In the genomic region with DNA sequence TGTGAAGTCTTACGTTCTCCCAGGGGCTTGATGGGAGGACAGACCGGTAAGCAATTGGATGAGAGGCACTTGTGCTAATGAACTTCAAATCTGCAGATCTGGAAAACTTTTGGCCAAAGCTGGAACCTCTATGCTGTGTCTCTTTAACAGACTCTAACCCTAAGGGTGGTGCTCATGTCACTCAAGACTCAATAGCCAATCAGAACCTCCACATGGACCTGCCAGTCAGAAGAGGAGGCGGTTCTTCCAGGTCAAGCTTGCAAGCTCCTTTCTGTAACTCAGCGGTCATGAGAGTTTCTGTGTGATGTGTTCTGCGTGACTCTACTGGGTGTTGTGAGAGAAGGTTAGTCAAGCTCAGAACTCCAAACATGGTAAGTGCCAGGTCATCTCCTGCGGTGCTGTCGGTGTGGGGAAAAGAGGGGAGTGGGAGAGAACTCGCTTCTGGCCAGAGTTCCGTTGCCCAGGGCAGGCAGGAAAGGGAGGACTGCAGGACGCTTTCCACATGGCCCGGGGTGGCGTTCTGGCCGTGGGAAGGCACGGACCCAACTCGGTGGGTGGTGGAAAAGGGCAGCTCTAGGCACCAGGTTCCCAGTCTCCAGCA, we compare ENCODE assay signal across 7 mouse cellular contexts. TPM values are rescaled to one million over a fixed set of nuclear protein-coding genes. Genes with fewer than 3 reads are reported as not detected.
DNase-seq lines count a peak whose midpoint lies in the region; ATAC-seq lines count a peak whose summit lies in the region.
"Not testable (repeated sequence)": the region's sequence is repeated elsewhere in the genome, so short reads cannot be mapped to it uniquely, and the experiment has no call there.

A gene (plus strand): TSS at position 274 of the 601 bp plus-strand sequence.

- WGBS in heart, embryonic 13.5 days, result 1% methylated on average over 13 of the region's 15 CpGs
- WGBS in kidney, embryonic 16.5 days, result 2% methylated on average over 12 of the region's 15 CpGs
- 2% methylated on average over 14 of the region's 15 CpGs for WGBS in limb, embryonic 15.5 days
- WGBS in midbrain, embryonic 15.5 days, result under 1% methylated on average over 15 of the region's 15 CpGs

- not testable (repeated sequence) for H3K27me3 ChIP-seq in heart, embryonic 13.5 days (replicated peaks); kidney, embryonic 16.5 days (ENCODE audit: insufficient read depth, low read length); limb, embryonic 15.5 days; midbrain, embryonic 15.5 days (replicated peaks)

- H3K4me1 ChIP-seq in heart, embryonic 13.5 days; kidney, embryonic 16.5 days (ENCODE audit: insufficient read depth, low read length); limb, embryonic 15.5 days; midbrain, embryonic 15.5 days: not testable (repeated sequence)

- H3K9me3 ChIP-seq in heart, embryonic 13.5 days; kidney, embryonic 16.5 days (ENCODE audit: low read length); limb, embryonic 15.5 days; midbrain, embryonic 15.5 days: not testable (repeated sequence)

- not testable (repeated sequence) for ATAC-seq in heart, embryonic 13.5 days (ENCODE audit: extremely low read depth, insufficient number of reproducible peaks, low FRiP score, low TSS enrichment); kidney, embryonic 16.5 days (ENCODE audit: low FRiP score, low TSS enrichment); limb, embryonic 15.5 days (ENCODE audit: insufficient number of reproducible peaks, low FRiP score, low TSS enrichment, low read depth); midbrain, embryonic 15.5 days (replicated peaks)

- H3K4me2 ChIP-seq in heart, embryonic 13.5 days, result peak within 1 kb of the TSS; percentile 69
- peak within 1 kb of the TSS; percentile 53 for H3K4me2 ChIP-seq in kidney, embryonic 16.5 days (replicated peaks; ENCODE audit: low read depth, low read length)
- peak within 1 kb of the TSS; percentile 43 for H3K4me2 ChIP-seq in limb, embryonic 15.5 days
- H3K4me2 ChIP-seq in midbrain, embryonic 15.5 days, result peak within 1 kb of the TSS; percentile 51

- not testable (repeated sequence) for H3K36me3 ChIP-seq in heart, embryonic 13.5 days; kidney, embryonic 16.5 days (ENCODE audit: insufficient read depth, low read length); limb, embryonic 15.5 days; midbrain, embryonic 15.5 days (replicated peaks)

- DNase-seq in adrenal gland, postnatal 4 days (ENCODE audit: low spot score in 2 of 2), result not testable (repeated sequence)
- DNase-seq in fibroblast of lung, adult 2 months (ENCODE audit: low read depth), result peak; percentile 15
- peak; percentile 30 to 33 for DNase-seq in spleen, adult 18-20 months

- H3K4me3 ChIP-seq in heart, embryonic 13.5 days, result peak within 1 kb of the TSS; percentile 71
- H3K4me3 ChIP-seq in kidney, embryonic 16.5 days (ENCODE audit: low read length), result peak within 1 kb of the TSS; percentile 65
- peak within 1 kb of the TSS; percentile 56 for H3K4me3 ChIP-seq in limb, embryonic 15.5 days
- H3K4me3 ChIP-seq in midbrain, embryonic 15.5 days, result peak within 1 kb of the TSS; percentile 62

- H3K27ac ChIP-seq in heart, embryonic 13.5 days (replicated peaks), result peak within 1 kb of the TSS; percentile 50; the same call in 1 of the 2 replicates
- peak within 1 kb of the TSS; percentile 29; the same call in 1 of the 2 replicates for H3K27ac ChIP-seq in kidney, embryonic 16.5 days (ENCODE audit: low read length)
- H3K27ac ChIP-seq in limb, embryonic 15.5 days; midbrain, embryonic 15.5 days: not testable (repeated sequence)

- peak within 1 kb of the TSS; percentile 85 for H3K9ac ChIP-seq in heart, embryonic 13.5 days
- H3K9ac ChIP-seq in kidney, embryonic 16.5 days (replicated peaks; ENCODE audit: low read length), result peak within 1 kb of the TSS; percentile 63
- H3K9ac ChIP-seq in limb, embryonic 15.5 days, result peak within 1 kb of the TSS; percentile 44
- peak within 1 kb of the TSS; percentile 55 for H3K9ac ChIP-seq in midbrain, embryonic 15.5 days

RNA-seq across cellular contexts. Expression of the gene that starts here (rescaled TPM):
- total RNA-seq in adrenal gland, postnatal 4 days (2021), result 10 to 100 TPM; 25.2 to 26.4 TPM
- 13.0 and 17.2 TPM in 2 replicates for polyA plus RNA-seq in heart, embryonic 13.5 days (2015; fragmentation: Nextera tagmentation; extraction: Ambion mirVana)
- 11.4 and 12.2 TPM in 2 replicates for polyA plus RNA-seq in kidney, embryonic 16.5 days (2015; fragmentation: Nextera tagmentation; extraction: Ambion mirVana)
- 8.9 and 10.3 TPM in 2 replicates for polyA plus RNA-seq in limb, embryonic 15.5 days (2015; fragmentation: Nextera tagmentation; extraction: Ambion mirVana)
- polyA plus RNA-seq in midbrain, embryonic 15.5 days (2015; fragmentation: Nextera tagmentation; extraction: Ambion mirVana), result 9.3 TPM in 2 replicates
